Mouse (Mus musculus): ENCODE data around the gene Naif1.

DNA sequence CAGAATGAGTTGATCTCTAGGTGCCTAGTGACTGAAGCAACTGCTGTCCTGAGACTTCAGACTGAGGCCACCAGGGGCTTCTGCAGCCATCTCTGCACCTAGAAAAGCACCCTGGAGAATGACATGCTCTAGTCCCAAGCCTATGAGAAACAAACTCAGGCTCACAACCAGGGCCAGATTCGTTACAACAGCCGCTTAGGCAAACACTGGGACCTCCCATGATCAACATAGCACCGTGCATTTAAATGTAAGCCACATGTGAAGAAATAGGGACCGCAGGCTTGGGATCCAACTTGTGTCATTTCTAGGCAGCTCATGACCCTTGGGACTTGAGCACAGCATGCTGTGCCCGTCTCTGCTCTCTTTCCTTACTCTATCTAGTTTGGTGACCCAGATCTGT is 22.5 kb upstream of the Naif1 start:
- TF ChIP-seq CTCF (IDR thresholded peaks at IDR 0.05; ENCODE audit: low read depth, low read length) (no peak), POLR2A (IDR thresholded peaks at IDR 0.05; ENCODE audit: extremely low read depth, insufficient read depth, low read length) (no peak)

All from liver, adult 2 months (tissue).